Mouse (Mus musculus) gastrocnemius, postnatal 14 days (tissue): ENCODE measurements around the gene Traf3ip3. TPM values are rescaled to one million over a fixed set of nuclear protein-coding genes. Genes with fewer than 3 reads are reported as not detected.

Experiments
- DNase-seq: peaks from one replicate; pipeline ENCODE4 v3.0.0; 2021; ENCODE audit warnings: mixed read lengths
- intact Hi-C: fragments of 180-260 bp; cut with DNase I; formaldehyde crosslinking; loops from one replicate; pipeline ENCODE4 v1.15.1; 2025; ENCODE audit warnings: low total_unique reads
- long read RNA-seq, 2 experiments: library from polyadenylated mRNA; stranded (forward); transcript quantifications; one replicate each; pipeline ENCODE4 v2.0.0; 2021
- total RNA-seq, 2 experiments: library from RNA; stranded (reverse); gene quantifications; 2 replicates each; pipeline ENCODE4 v1.2.3; 2021

Gene Traf3ip3
- total RNA-seq = 1 to 10 TPM; 6.0 to 8.4 TPM
- long read RNA-seq, experiment 1, partial matches to known transcripts = 0 of 3 reads
- long read RNA-seq, experiment 1, other reads (novel, unspliced or antisense) = 3 of 3 reads
- long read RNA-seq, experiment 2, partial matches to known transcripts = 4 of 6 reads
- long read RNA-seq, experiment 2, other reads (novel, unspliced or antisense) = 2 of 6 reads

DNA sequence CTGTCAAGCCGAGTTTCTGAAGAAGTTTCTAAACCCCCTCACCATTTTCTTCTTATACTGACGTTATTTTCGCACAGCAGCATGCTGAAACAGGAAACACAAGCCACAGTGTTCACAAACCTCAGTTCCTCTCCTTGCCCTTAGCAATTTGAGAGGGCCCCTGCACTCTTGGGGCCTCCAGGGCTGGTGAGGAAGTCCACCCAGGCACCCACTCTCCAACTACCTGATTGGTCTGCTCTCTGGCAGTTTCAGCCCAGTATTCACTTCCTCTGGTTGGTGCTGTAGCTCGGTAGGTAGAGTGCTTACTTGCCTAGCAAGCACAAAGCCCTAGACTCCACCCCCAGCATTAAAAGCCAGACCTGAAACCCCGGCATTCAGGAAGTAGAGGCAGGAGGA lies at the start of gene Traf3ip3:
Gene Traf3ip3 (minus strand): TSS at position 321 of the 396 bp plus-strand sequence.
- DNase-seq = no peak
- intact Hi-C loops = loop anchor here (10.0 kb wide), 1 partner anchor 113 kb away; no protein-coding TSS in a partner anchor

DNA sequence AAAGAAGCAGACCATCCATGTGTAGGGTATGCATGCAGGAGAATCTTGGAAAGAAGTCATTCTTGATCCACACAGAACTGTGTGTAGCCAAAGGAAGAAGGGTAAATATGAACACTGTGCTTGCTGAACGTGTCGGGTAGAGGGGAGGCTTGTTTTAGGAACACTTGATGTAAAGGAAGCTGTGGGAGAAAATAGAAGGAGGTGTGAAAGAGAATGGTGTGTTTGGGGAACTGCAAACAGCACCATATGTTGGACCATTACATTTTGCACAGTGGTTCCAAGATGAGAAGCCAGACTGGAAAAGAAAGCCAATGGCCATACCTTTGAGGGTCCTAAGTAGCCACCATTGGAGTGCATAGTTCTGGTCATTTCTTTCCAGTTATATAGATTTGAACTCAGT lies 48.5 kb upstream of the Traf3ip3 start:
- no peak for DNase-seq
- intact Hi-C loops = no loop called here

DNA sequence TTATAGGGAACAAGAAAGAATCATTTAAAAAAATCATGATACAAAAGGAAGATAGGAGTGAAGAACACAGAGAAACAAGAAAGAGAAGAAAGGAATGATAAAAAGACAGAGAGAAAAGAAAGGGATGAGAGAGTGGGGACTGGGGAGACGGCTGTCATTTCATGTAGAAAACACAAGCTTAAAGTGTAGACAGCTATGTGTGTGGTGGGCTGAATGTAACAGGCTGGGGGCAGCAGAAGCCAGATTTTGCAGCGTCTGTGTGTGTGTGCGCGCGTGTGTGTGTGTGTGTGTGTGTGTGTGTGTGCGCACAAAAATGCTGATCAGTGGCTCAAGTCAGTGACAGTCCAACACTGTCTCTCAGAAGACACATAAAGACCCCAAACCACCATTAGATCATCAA lies 42.7 kb upstream of the Traf3ip3 start:
- DNase-seq = no peak
- intact Hi-C loops = no loop called here

DNA sequence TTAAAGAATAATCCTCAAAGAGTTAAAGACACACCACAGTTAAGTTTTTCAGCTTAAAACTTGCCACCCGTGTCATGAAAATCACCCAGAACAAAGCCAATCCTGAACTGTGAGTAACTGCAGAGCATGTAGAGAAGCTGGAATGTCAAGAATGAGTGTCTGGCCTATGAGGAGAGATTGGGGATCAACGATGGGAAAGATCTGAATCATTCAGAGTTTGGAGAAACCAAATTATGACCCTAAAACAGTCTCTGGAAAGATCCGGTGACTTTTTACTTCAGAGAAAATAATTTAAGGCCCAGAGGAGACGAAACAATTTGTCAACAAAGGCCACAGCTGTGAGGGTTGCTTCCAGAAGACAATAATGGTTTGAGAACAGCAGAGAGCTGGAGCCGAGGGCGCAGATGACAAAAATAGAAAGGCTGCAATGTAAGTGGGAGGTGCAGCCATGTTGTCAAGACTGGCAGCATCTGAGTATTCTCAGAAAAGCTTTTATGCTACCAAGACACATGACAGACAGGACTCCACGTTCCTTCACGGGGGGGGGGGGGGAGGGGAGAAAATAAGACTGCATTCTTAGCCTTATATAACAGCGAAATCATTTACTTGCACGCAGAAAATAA lies 42.2 kb upstream of the Traf3ip3 start:
- intact Hi-C loops = no loop called here
- no peak for DNase-seq

DNA sequence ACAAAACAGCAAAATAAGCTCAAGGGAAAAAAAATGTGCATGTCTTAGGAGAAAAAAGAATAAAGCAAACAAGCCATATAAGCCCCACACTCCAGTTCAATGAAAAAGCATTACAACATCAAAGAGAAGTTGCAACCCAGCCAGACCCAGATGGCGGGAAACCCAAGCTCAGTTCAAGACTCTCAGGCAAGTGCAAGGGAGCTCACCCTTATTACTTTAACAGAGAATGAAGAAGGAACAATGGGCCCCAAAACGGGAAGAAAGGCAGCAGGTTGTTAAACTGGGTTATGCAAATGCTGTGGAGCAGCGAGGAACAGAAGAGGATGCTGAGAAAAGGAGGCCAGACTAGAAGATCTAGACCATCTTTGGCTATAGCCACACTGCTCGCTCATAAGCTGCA lies 41.4 kb upstream of the Traf3ip3 start:
- no peak for DNase-seq

DNA sequence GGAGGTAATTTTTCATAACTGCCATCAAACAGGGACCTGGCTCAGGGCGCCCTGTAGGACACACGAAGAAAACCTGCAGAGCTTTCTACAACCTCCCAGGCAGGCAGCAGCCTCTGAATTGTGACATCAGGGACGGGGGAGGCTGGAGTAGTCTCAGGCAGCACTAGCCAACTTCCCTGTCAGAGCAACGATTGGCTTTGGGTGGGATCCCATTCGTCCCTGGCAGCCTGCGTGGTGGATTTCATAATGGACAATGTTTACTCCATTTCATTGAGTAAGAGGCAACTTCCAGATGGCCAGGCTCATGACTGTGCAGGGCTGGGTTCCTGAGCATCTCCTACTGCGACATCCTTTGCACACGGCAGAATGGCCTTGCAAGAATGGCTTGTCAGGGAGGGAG lies 40.7 kb upstream of the Traf3ip3 start:
- intact Hi-C loops = no loop called here
- DNase-seq = peak; percentile 85

More for the DNA sequence above, 41.4 kb upstream of the Traf3ip3 start:
- intact Hi-C loops = no loop called here

DNA sequence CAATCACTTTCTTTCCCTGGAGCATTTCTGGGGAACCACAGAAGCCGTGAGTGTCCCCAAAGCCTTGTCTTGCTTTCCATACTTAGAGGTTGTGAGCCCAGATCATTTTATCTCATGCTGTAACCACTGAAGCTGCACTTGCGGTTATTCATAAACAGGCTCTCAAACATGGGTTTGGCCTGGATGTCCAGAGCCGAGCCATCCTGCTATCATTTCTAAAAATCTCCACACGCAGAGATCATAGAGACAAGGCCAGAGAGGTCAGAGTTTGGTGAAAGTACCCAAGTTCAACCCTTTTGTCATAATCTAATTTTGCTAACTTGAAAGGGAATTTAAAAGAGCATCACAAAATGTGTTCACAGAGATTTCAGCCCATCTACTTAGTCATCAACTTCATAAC lies 39.9 kb upstream of the Traf3ip3 start:
- DNase-seq = no peak
- intact Hi-C loops = no loop called here

DNA sequence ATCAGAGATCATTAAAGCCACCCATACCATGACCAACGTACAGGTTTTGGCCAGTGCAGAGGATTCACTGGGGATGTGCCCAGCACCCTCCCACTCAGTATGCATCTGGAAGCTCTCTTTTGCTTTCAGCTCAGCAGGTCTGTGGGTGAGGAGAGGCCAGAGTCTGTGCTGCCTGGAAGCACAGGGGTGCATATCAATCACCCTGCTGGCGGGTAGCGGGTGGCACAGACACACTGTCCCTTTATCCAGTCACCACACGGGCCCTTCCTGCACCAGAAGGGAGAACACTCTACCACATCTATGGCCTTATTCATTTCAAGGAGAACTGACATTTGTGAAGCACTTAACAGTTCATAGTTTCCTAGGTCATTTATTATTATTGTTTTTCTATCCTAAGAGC lies 36.9 kb upstream of the Traf3ip3 start:
- intact Hi-C loops = no loop called here
- no peak for DNase-seq

DNA sequence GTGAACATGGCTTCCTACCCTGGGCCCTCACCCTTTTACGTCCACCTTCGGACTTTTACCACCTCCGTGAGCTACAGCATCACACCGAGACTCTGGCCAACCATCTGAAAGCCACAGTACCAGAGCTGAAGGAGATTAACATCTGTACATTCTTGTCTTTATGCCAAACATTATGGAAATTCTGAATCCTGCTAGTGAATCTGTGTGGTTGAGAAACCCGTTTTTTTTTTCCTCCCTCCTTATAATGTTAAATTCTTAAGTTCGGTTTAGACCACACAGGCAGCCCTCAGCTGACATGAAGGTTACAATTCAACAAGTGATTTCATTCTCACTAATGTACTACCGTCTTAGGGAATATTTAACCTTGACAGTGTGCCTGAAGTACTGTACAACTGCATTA lies 33.4 kb upstream of the Traf3ip3 start:
- no peak for DNase-seq
- intact Hi-C loops = no loop called here

DNA sequence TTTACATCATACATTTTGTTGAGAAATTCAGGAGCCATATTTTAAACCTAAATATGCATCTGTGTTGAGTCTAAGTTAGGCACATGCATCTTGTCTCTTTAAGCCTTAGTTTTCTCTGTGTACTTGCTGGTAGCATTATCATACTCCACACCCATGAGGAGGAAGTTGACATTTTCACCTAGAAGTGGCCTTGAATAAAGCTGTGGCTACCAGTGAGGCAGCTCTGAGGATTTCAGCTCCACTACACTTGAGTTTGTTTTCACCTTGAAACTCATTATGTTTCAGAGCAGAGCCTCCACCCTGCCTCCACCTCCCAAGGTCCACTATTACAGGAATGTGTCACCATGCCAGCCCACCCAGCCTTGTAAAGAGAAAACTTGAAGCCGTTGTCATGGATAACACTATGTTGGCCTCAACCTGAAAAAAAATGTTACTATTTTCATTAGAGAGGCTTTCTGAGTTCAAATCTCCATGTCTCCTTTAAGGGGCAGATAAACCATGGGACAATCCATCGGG lies 32.7 kb upstream of the Traf3ip3 start:
- no peak for DNase-seq
- intact Hi-C loops = no loop called here

DNA sequence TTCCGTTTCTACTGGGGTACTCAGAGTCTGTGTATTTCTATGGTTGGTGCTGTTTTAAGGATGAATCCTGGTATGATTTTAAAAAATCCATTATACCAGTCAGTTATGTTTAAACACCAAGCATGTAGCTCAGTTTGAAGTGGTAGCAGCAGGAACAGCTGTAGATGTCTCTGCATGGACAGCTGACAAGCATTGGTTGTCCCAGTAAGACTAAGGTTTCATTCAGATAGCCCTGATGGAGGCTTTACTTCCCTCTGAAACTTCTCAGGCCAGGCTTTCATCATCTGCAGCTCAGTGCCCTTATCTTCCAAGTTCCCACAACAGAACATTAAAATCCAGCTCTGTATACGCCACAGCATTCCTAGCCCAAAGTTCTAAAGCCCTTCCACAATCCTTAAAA lies 31.2 kb upstream of the Traf3ip3 start:
- intact Hi-C loops = no loop called here
- no peak for DNase-seq

DNA sequence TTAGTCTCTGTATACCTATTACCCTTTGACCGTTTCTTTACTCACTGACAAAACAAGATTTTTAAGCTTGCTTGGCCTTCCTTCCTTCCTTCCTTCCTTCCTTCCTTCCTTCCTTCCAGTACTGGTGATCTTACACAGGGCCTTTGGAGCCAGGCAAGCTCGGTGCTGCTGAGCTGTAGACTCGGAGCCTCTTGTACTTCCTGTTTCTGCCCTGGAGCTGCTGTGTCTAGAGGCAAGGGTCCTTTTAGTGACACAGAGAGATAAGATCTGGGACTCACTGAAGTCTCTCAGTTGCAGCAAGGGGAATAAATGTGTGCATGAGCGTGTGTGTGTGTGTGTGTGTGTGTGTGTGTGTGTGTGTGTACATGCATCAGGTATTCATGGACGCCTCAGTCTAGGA lies 29.4 kb upstream of the Traf3ip3 start:
- DNase-seq = no peak
- intact Hi-C loops = no loop called here

DNA sequence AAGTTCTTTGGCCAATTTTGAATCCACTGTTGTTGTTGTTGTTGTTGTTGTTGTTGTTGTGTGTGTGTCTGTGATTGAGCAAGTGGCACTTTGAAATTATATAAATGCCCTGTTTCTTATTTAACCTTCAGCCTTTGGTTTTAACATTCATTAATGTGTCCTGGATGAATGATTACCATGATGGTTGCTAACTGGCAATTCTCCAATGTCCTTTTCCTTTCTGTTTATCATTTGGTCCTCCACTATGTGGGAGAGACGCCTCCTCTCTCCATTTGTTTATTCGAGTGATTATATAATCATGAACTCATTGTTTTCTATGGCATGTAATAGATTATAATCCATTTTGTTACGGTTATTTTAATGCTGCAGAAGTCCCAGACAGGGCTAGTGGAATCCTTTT lies 29.0 kb upstream of the Traf3ip3 start:
- intact Hi-C loops = no loop called here
- DNase-seq = no peak

DNA sequence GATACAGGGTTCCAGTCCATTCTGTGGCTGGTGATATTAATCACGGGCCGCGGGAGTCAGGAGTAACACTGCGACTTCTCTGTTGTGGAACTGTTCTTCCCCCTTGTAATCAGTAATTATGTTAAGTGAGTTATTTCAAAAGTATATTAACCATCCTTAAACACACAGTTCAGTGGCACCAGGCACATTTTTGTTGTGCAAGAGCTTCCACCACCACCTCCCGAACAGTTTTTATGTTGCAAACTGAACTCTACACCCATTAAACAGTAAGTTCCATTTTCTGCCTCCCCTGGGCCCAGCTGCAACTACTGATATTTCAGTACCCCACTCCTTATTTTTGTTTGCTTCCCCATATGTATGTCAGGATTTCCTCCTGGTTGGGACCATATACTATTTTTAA lies 28.1 kb upstream of the Traf3ip3 start:
- intact Hi-C loops = no loop called here
- DNase-seq = no peak

DNA sequence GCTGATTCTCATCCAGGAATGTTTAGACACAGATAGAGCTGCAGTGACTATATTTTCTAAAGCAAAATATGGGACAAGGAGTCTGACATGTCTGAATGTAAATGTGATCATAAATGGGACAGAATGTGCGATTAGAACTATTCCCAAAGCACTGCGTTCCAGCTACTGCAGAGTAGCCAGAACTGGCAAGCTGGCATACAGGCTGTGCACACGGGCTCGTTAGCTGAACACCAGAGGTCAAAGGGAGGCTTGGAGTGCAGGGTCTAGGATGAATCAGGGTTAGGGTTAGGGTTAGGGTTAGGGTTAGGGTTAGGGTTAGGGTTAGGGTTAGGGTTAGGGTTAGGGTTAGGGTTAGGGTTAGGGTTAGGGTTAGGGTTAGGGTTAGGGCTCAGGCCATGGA lies 26.0 kb upstream of the Traf3ip3 start:
- intact Hi-C loops = no loop called here
- no peak for DNase-seq

DNA sequence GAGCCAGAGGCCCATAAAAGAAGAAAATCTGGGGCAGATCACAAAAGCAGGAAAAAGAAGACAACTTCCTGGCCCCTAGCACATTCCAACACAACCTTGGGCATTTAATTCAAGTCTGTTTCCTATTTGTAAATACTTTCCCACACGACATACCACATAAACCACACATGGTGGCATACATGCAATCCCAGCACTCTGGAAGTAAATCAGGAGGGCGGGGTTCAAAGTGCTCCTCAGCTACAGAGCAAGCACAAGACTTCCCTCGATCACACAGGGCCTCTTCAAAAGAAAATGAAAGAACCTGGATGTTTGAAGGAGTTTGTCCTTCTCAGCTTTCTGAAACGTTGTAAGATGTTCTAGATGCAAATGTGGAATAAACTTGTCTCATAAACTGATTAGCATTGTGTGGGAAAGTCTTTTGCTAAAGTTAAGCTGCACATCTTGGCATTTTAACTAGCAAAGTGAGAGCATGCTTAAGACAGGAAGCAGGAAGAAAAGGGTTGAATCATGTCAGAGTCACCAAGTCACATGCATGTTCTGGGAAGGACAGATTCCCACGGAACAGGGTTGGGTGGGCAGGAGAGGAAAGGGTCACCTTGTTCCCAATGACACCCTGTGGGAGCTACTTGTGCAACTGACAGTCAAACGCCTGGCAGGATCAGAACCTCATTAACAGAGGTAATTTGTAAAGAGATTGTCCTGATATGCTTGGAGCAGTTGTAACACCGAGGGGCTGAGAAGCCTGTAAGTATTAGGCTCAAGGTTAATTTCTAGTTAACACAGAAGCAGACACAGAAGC lies 25.4 kb upstream of the Traf3ip3 start:
- intact Hi-C loops = no loop called here
- no peak for DNase-seq

DNA sequence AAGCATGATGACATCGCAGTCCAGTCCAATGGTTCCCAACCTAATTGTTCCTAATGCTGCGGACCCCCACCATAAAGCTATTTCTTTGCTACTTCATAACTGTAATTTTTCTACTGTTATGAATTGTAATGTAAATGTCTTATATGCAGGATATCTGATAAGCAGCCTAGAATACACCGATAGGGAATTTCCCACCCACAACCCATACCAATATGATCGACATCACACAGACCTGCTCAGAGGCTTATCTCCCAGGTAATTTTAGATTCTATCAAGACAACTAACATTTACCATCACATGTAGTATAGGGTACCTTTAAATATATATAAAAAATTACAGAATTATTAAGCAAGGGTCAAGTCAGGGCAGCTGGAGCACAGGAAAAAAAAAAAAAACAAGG lies 24.6 kb upstream of the Traf3ip3 start:
- no peak for DNase-seq
- intact Hi-C loops = no loop called here

DNA sequence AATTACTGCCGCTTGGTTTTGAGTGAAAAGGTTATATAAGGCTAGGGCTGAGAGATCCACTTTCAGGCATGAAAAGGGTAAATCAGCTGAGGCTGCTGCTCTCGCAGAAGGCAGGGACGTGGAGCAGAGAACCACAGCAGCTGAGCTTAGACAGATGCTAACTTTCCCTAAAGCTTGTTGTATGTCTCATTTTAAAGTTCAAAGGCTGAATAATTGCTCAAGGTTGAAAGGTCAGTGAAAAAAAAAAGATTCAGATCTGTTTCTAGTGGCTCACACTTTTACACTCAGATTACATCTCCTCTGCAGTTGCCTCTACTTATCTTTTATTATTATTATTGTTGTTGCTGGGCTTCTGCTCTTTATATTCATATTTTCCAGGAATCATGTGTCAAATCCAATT lies 24.0 kb upstream of the Traf3ip3 start:
- no peak for DNase-seq
- intact Hi-C loops = no loop called here

DNA sequence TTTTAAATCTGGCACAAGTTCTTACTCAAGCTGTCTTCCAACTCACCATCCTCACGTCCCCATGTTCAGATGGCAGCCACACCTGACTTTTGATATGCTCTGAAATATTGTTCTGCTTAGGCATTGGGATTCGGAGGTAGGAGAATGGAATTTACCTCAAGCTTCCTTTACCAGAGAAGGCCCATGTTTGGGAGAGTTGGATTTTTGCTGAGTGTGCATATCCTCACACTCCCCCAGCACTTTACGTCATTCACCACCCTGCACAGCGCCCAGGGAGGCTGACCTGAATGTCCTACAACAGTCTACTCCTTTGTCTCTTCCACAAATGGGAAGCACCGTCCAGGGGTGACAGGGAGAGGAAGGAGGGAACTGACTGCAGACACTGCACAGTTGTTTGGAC lies 18.9 kb upstream of the Traf3ip3 start:
- intact Hi-C loops = no loop called here

DNA sequence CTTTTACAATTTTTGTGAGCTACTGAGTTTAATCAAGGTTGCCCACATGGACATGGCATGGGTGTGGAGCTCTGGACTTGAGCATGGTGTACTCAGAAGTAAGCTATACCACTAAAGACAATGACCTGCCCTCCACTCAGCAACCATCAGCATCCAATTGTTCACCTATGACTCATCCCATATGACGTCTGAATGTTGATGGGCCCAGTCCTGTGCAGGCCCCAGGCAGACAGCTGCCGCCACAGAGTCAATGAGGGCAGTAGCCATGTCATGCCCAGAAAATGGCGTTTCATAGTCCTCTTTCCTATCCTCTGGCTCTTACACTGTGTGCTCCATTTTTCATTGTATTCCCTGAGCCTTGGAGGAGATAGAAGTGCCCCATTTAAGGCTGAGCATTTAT lies 14.5 kb upstream of the Traf3ip3 start:
- intact Hi-C loops = no loop called here
- DNase-seq = no peak

More for the DNA sequence above, 18.9 kb upstream of the Traf3ip3 start:
- DNase-seq = no peak

DNA sequence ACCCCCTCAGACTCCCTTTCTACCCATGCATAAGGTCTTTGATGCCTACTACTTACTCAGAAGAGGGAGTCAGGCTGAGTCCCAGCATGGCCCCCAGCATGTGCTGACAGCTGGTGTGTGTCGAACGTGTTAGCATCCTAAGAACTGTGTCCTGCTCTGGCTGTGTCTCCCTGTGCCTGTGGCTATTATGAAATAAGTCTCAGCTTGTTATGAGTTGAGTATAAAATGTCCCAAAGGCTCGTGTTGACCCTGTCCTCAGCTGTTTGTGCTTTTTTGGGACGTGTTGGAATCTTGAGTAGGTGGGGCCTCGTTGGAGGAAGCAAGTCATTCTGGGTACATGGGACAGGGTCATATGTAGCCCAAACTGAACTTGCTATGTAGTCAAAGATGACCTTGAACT lies 12.6 kb upstream of the Traf3ip3 start:
- no peak for DNase-seq
- intact Hi-C loops = no loop called here
